Mouse (Mus musculus): Measurements from ENCODE around the gene Slc9a9. TPM values are rescaled to one million over a fixed set of nuclear protein-coding genes. Genes with fewer than 3 reads are reported as not detected.

Gene Slc9a9
- total RNA-seq, 4 experiments from 2014 or later: 2.6 to 6.8 (median 3.4) TPM

DNA sequence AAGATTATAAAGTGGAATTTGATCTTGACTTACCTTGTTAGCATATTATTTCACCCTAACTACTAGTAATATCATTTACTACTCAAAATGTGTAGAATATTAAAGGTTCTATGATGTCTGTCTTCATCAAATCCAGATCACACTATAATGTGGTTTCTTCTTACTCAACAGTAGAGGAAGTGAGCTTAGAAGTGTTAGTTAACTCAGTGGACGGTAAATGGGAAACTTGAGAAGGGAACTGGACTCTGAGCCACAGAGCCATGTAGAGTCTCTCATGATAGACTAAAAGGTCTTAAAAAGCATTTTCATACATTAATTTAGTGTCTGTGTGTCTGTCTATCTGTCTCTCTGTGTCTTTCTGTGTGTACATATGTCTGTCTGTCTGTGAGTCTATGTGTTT, 64.6 kb downstream of the Slc9a9 start:
- no peak for DNase-seq

DNA sequence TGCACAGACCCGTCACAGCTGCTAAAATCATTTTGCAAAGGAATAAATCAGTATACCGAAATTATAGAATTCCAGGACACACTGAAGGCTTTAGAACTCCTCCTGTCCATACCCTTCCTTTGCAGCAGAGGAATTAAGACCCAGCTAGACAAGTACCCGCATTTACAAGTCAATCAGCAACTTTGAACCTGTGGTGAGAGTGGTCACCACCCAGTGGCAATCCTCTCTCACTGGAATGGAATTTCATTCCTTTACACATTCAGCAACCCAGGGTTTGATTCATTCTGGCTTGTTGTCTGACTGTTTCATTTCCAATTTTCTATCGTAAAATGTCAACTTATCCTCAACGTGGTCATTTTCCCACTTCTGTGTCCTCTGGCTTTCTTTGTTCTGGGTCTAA, 67.5 kb downstream of the Slc9a9 start:
- no peak for DNase-seq

DNA sequence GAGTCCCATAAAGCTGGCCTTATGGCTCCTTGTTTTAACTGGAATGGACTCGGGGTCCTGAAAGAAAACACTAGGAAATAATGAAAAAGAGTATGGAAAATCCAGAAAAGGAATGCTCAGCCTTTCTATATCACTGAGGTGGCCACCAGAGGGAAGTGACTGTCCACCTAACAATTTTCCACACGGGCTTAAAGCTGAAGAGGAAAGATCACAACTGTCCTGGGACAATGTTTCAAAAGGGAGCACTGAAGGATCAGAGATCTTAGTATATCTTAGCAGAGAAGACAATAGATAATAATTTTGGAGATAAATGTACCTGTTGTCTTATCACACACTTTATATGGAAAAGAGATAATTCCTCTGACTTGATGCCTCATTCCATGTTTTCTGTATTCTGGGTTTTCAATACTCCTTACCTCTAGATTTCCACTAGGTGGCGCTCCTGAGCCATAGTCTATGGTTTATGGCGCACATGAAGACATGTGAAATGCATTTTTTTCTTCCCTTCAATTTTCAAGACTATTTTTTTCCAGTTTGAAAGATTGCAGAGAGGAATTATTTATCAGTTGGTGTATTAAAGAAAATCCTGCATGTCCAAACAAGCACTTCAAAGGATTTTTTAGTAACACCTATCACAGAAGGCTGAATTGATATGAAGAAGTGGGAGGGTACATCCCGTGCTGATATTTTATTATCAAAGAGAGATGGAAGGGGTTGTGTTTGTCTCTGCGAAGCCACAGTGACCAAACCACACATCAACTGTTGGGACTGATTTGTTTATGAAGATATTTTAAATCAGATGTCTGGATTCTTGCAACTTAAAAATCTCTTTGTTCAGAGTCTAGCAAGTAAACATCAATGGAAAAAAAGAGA, 69.1 kb downstream of the Slc9a9 start:
- DNase-seq: peak; percentile 58

DNA sequence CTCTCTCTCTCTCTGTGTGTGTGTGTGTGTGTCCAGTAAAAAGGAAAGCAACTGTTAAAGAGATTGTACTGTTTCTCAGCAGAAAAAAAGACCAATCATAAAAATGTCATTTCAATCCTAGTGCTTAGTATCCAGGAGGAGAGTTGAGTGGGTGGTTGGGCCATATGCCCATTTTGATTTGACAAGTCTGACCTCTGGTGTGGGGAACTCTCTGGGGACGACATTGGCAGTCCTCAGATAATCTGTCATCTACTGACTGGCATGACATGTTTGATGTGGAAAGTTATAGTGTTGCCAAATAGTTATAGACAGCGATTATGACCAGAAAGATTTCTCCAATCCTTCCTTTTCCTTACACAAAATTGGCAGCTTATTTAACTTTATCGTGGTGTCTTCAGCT, 71.1 kb downstream of the Slc9a9 start:
- DNase-seq: no peak

DNA sequence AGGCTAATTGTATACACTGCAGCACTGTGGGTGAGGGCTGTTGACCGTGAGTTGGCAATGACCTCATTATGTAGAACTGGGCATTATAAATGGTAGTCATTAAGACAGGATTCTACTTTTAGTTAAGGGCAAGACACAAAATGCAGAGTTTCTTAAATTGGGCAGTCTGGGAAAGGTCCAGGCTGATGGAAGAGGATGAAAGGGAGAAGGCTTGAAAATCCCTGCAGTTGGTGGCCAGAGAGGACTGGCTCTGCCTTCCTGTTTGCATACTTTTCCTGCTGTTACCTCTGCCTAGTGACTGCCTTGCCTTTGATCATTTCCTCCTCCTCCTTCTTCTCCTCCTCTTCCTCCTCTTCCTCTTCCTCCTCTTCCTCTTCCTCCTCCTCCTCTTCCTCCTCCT, 73.6 kb downstream of the Slc9a9 start:
- DNase-seq: no peak

DNA sequence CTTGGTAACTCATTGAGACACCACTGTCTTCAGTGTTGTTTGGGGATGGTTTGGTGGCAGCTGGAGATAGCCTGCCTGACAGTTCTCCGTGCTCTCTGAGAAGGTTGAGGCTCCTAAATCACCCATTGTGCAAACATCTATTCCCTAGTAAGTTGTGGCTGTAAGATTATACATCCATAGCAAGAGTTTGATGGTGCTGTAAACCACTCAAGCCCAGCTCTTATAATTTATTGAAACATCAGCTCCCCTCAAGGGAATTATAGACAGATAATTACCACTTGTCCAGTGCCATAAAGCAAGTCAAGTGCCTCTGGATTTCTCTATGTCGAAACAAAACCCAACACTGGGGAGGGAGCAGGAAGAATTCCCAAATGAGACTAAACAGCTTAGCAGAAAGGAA, 78.8 kb downstream of the Slc9a9 start:
- DNase-seq: no peak

DNA sequence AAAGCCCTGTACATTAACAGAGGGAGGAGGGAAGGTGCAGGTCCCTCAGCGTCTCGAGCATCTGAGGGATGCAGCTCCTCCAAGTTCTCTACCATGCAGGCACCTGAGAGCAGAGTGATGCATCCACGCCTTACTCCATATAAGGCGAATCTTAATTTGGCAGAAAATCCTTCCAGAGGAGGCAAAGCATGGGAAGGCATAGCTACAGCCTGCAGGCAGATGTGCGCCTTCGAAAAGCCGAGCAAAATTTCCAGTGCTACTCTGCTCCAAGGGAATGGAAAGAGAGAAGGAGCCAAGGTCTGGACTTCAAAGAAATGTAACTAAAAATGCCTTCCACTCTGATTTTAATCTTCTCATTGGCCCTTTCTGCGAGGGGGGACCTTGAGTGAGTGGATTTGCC, 80.5 kb downstream of the Slc9a9 start:
- DNase-seq: peak; percentile 9

DNA sequence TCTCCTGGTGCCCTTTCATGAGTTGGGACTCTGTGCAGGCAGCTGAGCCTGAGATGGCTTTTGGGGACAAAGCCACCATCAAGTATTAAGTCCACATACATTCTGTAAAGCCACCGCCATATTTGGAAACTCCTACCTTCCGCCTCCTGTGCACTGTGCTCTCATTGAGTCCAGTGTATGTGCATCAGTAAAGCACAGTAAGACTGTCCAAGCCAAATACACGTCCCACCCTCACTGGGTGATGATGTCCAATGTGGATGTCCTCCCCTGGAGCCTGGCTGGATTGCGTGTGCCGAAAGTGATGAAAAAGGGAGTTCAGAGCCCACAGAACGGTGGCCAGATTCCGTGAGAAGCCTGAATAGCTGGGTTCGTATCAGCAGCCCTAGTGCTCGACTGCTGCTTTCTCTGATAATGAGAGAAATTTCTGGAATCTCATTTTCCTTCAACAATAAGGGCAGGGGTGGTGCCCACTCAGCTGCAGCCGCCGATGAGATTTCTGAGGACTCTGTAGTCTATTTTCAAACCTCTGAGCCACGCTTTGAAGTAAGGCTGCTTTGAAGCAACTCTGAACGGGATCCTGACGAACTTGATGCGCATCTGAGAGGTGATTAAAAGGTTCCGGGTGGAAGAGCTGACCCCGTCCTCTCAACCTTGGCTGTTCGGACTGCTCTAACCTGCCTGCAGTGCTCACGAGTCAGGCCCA, 81.4 kb downstream of the Slc9a9 start:
- no peak for DNase-seq

DNA sequence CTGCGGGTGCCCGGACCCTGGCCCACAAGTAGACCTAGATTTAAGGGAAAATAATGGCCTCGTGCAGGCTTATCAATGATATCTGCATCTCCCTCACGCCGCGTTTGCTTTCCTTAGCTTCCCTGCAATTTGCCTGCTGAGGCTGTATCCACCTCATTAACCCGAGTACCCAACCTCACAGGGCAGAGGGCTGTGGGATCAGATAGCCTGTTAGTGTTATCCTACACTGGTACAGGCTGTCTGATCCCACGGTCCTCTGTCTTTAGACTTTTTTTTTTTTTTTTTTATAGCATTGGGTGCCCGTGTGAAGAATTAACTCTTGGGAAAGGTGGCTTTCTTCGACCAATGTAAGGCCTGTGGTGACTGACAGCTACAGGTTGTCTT, 81.9 kb downstream of the Slc9a9 start:
- DNase-seq: no peak

DNA sequence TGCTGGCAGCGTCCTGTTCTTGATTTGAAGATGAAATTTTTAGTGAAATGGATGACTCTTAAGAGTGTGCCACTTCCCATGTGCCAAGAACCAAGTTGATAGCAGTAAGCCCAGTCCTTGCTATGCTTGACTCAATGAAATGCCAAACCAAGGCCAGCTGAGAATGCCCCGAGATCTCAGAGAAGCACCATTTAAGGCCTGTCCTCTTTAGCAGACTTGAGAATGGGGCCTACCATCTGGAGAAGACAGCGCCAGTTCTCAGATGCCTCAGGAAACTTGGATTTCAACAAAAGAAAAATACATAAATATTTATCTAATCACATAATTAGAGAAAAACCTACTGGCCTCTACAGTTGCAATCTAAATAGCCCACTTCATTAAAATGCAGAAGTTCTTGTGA, 82.4 kb downstream of the Slc9a9 start:
- DNase-seq: no peak

DNA sequence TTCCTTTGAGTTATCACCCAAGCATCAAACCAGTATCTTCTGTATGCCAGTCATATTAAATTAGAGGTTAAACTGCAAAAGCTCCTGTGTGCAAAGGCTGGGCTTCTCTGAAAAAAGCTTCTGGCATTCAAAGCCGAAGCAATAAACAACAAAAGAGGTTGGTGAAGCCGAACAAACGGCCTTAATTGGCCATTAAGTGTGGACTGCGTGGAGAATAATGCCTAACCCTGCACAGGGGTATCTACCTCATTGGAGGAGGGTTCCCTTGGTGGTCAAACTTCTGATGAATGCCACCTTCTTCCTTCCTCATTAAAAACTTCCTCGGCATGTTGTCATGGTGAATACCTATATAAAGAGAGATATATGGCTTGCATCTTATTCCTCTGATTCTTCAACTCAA, 90.2 kb downstream of the Slc9a9 start:
- DNase-seq: no peak

DNA sequence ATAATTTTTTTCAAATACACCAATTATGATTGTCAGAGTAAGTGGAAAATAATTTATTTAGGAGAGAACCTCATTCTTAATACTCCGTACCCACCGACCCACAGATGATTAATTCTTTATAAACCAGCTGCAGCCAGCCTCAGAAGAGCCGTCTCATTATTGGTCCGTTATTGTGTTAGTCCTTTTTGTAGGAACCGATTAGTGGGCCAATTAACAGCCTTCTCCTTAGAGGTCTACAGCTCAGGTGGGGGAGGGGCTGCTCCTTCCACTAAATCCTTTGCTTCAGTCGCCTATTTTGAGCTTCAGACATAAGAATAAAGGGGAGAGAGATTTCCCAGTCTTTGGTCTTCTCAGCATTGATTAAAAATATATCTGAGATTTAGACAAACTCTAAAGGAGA, 98.4 kb downstream of the Slc9a9 start:
- no peak for DNase-seq

DNA sequence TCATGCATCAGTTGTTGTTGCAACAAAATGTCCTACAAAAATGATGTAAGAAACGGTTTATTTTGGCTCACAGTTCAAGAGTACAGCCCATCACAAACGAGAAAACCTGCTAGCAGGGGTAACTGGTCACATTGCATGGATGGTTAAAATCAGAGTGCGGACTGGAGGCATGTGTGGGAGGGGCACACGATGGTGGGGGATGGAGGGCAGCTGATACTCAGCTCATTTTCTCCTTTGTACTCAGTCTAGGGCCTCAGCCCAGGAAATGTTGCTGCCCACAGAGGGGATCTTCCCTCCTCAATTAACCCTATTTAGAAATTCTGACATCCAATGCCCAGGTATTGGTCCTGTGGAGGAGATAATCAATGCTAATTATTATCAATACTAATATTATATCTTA, 98.8 kb downstream of the Slc9a9 start:
- no peak for DNase-seq

DNA sequence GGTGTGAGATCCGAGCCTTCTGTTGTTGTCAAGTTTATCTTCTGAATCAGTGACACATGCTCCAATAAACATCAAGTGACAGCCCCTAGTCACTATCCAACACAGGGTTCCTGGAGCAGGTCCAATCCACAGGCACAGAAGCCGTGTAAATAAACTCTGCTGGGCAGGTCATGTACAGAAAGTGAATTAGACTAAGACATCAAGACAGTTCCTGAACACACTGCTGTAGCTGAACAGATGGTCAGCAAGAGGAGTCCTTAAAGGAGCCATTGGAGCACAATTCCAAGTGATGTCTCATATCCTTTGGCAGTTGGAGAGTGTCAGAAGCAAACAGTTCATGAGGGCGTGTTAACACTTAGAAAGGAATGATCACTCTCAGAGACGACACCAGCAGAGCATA, 103.6 kb downstream of the Slc9a9 start:
- DNase-seq: no peak

DNA sequence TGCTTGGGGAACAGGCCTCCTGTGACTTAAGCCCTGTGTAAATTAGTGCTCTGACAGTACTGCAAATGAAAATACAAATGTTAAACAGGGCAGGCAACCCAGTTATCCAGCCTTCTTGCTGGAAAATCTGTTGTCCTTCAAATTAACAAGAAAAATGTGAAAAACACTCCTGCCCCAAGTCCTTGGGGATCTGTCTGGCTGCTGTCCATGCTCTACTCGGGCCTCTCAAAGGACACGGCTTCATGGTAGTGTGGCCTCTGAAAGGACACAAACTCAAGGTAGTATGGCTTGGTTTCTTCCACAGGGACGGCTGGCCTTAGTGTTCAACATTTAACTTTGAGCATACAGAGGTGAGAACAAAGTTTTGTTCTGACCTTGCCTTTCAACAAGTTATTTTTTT, 118.6 kb downstream of the Slc9a9 start:
- peak; percentile 44 for DNase-seq

DNA sequence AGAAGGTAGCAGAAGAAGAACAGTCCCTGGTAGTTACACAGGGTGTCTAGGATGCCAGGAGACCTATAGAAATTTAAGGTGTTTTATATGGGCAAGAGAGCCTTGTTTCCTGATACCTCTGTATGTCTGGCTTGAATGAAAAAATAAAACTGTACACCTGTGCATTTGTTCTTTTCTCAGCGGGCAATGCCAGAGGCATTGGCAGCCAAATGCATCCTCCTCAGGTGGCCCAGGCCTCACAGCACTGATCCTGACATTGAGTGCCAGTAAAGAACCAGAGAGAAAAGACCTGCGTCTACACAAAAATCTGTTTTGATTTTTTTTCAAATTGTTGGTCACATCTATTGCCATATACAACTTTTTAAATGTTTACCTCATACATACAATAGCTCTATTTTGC, 121.3 kb downstream of the Slc9a9 start:
- DNase-seq: no peak

DNA sequence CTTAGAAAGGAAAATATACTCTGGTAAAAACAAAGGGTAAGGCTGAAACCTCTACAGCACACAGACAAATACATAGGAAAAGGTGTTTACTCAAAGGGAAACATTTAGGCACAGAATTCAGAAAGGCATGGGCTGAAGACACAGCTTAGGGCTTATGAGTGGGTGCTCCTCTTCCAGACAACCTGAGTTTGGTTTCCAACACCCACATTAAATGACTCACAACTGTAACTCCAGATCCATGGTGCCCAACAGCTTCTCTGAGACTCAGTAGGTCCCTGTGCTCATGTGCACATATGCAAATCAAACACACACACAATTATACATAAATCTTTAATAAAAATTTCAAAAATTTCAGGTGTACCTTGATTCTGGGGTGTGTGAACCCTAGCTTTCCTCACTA, 133.4 kb downstream of the Slc9a9 start:
- no peak for DNase-seq

DNA sequence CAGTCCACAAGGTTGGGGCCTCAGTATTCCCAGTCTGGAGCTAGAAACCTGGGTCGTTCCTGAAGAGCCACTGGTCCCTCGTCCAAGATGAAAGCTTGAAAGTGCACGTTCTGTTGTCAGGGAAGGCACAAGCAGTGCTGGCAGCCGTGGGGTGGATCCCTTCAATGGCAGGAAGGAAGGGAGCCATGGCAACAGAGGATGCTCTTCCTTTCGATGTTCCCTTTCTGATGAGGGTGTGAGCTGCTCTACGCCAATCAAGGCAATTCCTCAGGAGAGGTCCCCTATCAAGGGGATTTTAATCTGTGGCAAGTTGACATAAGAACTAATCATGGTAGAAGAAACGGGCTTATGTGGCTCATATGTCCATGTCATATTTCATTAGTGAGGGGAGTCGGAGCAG, 135.8 kb downstream of the Slc9a9 start:
- no peak for DNase-seq

DNA sequence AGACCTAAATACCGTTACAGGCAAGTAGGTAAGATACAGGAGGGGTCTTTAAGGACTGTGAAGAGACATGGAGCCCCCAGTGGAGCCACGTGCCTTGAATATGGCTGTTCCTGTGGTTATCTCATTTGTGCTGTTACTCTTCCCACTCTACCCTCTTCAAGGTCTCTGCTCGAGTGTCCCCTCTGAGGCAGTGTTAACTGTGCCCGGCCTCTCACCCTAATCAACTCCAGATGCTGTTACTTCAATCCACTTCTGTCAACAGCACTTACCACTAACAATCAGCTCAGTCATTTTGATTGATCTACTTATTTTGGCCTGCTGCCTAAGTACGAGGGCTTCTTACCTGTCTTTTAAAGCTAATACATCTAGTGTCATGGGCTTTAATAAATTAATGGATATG, 145.8 kb downstream of the Slc9a9 start:
- DNase-seq: no peak

DNA sequence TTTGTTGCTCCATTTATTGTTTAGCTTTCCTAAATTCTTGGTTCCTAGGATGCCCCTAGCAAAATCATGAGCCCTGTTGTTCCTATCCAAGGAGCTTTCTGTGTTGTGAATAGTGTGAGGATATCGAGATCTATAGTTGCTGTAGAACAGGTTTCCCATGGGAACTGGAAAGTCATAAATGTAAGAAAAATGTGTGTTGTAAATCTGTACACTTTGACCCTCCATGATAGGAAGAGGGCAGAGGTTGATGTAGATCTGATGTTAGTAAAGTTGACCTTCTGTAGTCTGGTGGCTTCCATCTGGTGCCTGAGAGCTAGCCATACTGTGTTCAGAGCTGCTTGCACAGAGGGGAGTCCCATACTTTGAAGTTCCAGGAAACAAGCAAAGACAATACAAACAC, 151.6 kb downstream of the Slc9a9 start:
- DNase-seq: no peak

DNA sequence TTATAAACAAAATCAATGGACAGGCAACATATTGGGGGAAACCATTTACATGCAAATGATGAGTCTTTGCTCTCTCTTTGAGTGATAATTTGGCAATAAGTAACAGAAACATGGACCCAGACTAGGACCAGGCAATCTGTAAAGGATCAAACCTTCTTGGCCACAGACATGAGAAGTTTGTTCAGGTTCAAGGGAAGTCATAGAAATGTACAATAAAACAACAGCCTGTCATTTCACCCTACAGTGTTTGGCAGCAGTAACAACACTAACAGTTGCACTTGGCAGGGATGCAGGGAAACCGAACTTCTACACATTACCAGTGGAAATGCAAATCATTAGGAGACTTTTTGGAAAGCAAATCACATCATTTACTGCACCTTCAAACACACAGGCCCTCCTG, 164.1 kb downstream of the Slc9a9 start:
- DNase-seq: no peak

DNA sequence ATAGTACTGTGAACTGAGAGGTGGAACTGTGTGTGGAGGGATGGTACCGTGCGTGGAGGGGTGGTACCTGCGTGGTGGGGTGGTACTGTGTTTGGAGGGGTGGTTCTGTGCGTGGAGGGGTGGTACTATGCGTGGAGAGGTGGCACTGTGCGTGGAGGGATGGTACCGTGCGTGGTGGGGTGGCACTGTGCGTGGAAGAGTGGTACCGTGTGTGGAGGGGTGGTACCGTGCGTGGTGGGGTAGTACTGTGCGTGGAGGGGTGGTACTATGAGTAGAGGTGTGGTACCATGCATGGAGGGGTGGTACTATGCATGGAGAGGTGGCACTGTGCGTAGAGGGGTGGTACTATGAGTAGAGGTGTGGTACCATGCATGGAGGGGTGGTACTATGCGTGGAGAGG, 167.7 kb downstream of the Slc9a9 start:
- no peak for DNase-seq

DNA sequence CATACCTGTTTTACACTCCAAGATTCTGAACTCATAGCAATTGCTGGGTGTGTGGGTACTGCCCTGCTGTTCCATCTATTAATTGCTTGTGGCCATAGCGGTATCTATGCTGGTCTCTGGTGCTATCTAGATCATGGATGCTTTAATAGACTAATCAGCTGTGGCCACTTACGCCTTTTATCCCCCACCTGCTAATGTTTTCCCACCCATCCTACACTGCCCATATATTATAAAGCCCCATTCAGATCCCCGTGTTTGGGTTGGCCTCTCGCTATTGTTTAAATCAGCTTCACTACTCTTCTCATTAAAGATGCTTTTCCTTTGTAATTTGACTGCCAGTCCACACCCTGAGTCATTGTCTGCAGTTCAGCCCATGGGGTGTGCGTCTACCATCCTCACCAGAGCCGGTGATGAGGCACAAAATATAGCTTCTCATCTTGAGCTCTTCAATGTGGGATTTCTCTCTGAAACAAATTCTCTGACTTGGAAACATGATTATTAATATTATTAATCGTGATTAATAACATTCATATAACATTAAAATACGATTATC, 168.8 kb downstream of the Slc9a9 start:
- DNase-seq: no peak

DNA sequence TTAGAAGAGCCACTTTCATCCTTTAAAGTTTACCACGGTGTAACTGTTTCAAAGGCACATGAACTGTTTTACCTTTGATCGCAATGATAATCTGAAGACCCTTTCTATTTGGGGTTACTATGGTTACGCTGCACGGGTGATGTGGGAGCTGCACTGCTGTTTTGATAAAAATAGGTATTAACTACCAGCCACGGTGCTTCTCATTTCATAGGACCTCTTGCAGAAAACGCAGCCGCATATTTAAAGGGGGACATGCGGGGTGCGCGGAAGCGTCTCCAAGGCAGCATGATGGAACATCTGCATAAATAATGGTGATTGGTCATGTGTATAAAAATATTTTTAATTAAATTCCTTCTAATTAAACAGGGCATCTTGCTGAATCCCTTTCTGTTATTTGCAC, 169.5 kb downstream of the Slc9a9 start:
- DNase-seq: no peak
